Mouse (Mus musculus) left cerebral cortex, adult 9 months (tissue): ENCODE measurements around the gene Ttpal.

Experiments used
- DNase-seq, 2 experiments: peaks; one replicate each; pipeline ENCODE4 v3.0.0; 2022; ENCODE audit warnings: low spot score in 2 of 2

Gene Ttpal

GRCm38 (mm10) chr2:163661371-163661850 lies 59.3 kb downstream of the Ttpal start:
- peak in 1 of 2 experiments; percentile 80 for DNase-seq

- no peak for DNase-seq
These were observed 60.0 kb downstream of the Ttpal start for GRCm38 (mm10) chr2:163662076-163662475.

- DNase-seq, result no peak
These were observed 60.6 kb downstream of the Ttpal start for GRCm38 (mm10) chr2:163662698-163663221.

- DNase-seq, result no peak
These were observed 61.8 kb downstream of the Ttpal start for GRCm38 (mm10) chr2:163663930-163664329.

GRCm38 (mm10) chr2:163667045-163667444 lies 64.9 kb downstream of the Ttpal start:
- DNase-seq, result no peak
